Mouse (Mus musculus) erythroid progenitor cell, adult 5-6 weeks (primary cell): ENCODE data around the gene Cnpy2. TPM values are rescaled to one million over a fixed set of nuclear protein-coding genes. Genes with fewer than 3 reads are reported as not detected.
A peak's percentile ranks its signal among the peaks of the same experiment; 100 is the strongest.

Experiments used
- ATAC-seq: replicated peaks from 2 replicates; pipeline ENCODE4 v1.8.0; 2016; ENCODE audit warnings: moderate number of reproducible peaks, mild to moderate bottlenecking, moderate TSS enrichment, inconsistent platforms; ENCODE audit not compliant: poor library complexity, low FRiP score, severe bottlenecking
- total RNA-seq, 2 experiments: library from RNA; stranded (forward) in 1 of 2; stranded (reverse) in 1 of 2; fragments of 150-400 nt in 1 of 2; fragments of 186-747, 209-891 nt in 1 of 2; gene quantifications; 2 replicates each; pipeline versions ENCODE4 v1.2.3 to v1.2.4; 2015 to 2017; ENCODE audit warnings: low replicate concordance in 2 of 2

Gene Cnpy2
- total RNA-seq, 2 experiments from 2014 or later, result 38.9 to 44.4 TPM

GRCm38 (mm10) chr10:128361836-128362235 lies 39.6 kb downstream of the Cnpy2 start:
- no peak for ATAC-seq

DNA sequence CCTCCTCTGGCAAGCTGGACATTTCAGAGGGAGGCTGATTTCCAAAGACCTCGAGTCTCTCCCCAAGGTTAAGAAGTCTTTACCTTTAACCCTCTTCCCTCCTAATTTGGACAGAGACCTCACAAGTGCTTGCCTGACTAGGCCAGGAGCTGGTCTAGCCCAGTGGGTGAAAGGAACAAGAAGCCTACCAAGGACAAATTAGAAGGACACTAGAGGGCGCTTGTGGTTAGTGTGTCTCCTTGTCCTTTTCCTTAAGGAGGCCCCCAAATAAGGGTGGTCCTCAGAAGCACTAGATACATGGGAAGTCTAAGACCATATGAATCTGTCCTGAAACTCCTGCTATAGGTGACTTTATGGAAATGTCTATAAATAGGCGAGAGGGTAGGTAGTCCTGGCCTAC lies 40.3 kb downstream of the Cnpy2 start:
- ATAC-seq, result no peak

GRCm38 (mm10) chr10:128367899-128368401 lies 45.7 kb downstream of the Cnpy2 start:
- peak; percentile 30; the same call in 1 of the 2 replicates for ATAC-seq

DNA sequence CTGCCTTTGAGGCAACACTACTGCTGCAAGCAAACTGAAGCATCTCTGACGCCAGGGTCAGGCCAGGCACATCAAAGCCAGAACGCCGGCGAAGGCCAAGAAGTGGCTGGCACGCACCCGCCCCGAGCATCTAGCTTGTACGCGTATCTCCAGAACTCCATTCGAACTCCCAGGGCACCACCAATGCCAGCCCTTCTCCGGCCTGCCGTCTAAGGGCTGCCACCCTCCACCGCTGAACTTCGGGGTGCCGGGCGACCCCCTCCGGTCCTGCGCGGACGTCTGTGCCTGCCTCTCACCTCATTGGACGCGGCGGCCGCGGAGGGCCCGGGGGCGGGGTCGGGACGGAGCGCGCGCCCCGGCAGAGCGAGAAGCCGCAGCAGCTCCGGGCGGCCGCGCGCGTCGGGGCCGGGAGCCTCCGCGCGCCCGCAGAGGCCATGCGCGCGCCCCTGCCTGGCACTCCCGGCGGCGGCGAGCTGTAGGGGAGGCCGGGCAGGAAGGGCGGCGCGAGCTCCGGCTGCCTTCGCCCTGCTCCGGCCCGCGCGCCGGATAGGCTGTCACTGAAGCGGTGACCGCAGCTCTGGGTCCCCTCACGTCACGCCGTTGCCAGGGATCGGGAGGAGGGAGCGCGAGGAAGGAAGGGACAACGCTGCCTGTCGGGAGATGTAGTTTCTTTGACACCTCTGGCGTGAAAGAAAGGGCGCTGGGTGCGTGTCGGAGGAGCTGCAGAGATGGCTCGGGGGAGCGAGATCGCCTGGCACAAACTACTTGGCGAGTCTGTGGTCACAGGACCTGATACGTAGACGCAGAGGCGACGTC lies 46.4 kb downstream of the Cnpy2 start, which contains the start of gene Coq10a:
TSS of gene Coq10a (minus strand) at position 596 of the 816 bp plus-strand sequence.
- ATAC-seq, result peak; percentile 91

DNA sequence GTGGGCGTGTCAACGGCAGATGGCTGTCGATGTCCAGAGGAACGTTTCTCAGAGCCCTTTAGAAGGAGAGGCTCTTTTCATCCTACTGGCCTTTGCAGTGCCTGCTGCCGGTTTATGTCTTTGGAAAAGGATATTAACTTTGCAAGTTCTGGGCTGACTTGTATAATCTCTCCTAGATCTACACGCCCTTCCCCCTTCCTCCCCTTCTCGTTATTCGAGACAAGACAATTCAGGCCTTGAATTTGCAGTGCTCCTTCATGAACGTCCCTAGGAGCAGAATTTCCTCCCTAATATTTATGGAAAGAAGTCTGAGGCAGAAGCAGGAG lies 46.9 kb downstream of the Cnpy2 start:
- ATAC-seq, result no peak

DNA sequence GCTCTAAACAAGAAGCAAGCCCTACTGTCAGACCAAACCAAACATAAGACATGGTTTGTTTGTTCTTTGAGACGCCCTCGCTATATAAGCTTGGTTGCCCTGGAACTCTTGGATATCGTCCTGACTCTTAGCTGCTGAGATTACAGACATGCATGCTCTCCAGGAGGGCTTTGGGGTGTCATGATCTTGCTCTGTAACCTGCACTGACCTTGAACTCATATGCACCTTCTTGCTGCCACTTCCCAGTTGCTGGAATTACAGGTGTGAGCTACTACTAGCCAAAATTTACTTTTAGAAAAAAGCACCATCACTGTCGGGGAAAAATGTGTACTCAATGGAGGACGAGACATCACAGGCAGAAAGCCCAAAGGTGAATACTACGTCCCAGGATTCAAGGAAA lies 47.3 kb downstream of the Cnpy2 start:
- ATAC-seq, result no peak

- ATAC-seq, result no peak
Measured at GRCm38 (mm10) chr10:128370021-128370420, 47.8 kb downstream of the Cnpy2 start.

GRCm38 (mm10) chr10:128370601-128371000 lies 48.3 kb downstream of the Cnpy2 start:
- no peak for ATAC-seq

- no peak for ATAC-seq
Measured at GRCm38 (mm10) chr10:128372142-128372541, 49.9 kb downstream of the Cnpy2 start.

DNA sequence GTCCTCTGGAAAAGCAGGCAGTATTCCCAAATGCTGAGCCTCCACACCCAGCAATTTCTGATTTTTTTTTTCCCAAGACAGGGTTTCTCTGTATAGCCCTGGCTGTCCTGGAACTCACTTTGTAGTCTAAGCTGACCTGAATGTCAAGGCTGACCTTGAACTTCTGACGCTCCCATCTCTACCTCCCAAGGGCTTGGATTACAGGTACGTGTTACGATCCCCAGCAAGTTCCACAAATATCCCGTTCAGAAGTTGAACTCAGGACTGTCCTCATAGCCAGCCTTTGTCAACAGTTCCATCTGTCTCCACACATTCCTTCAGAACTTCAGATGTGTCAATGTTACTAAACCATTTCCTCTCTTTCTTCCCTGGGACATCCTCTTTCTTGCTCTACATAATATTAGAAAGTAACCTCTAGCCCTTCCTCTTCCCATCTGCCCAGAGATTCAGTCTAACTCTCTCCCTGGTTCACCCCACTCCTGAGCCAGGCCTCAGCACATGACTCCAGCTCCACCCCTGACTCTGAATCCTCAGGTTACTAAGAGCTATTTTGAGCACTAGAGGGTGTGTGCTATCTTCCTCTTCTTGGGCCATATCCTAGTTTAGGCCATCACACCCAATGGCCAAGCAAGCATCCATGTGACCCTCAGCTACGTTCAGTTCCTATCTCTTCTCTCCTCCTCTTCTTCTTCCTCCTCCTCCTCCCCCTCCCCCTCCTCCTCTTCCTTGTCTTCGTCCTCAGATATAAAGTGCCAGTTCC lies 50.9 kb downstream of the Cnpy2 start:
- ATAC-seq, result no peak

DNA sequence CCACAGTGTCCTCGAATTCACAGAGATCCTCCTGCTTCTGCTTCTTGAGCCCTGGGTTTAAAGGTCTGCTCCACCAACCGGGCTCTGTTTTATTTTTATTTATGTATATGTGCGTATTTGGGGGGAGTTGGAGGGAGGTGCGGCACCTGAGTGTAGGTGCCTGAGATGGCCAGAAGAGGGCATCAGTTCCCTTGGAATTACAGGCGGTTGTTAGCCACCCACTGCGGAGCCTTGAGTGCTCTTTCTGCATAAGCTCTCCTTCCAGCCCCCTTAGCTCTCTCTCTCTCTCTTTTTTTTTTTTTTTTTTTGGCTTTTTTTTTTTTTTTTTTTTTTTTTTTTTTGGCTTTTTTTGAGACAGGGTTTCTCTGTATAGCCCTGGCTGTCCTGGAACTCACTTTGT lies 52.1 kb downstream of the Cnpy2 start:
- no peak for ATAC-seq

DNA sequence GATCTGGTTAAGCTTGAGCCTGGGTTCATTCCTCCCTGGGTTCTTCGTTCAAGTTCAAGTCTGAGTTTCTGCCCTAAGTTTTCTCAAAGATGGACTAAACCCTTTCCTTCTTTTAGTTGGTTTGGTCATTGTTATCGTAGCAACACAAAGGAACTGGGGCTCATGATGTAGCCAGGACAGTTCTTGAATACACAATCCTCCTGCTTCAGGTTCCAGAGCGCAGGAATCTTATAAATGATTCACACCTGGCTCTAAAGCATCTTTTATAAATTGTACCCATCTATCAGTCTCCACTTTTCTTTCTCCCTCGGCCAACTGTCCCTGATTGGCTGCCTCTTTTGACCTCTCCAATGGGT lies 53.8 kb downstream of the Cnpy2 start:
- ATAC-seq, result no peak

DNA sequence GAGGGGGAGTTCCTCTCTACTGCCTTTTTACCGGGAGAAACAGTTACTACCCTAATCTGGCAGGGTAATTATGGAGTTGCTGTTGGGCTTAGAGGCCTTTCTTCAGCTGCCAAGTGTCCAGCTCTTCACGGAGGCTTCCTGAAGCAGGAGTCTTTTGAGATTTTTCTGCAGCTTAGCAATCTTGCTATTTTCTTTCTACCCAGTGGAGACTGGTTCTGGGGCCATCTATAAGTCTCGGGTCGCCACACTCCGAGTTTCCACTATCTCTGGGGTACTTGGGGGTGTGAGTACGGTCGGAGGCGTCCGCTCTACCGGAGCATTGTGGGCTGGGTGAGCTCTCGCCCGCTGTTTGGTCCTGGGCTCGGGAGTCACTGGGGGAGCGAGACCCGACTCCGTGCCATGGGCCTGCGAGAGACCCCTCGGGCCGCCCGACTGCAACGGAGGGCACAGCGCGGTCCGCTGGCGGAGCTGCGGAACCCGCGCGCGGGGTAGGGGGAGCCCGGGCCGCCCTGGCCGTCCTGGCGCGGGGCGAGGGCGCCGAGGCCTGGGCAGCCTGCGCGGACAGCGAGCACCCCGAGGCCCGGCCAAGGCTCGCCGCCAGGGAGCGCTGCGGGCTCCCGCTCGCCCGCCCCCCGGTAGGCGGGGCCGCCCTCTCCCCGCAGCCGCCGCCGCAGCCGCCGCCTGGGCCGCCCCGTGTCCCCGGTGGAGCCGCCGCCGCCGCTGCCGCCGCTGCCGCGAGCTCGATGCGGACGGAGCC lies 54.4 kb downstream of the Cnpy2 start, which contains the start of gene Ankrd52:
TSS of gene Ankrd52 (plus strand) at position 661 of the 757 bp plus-strand sequence.
- ATAC-seq, result peak; percentile 88

Other genes with a start within 250 kb of the Cnpy2 start
- 755 and 881 TPM in 2 replicates for gene Atp5b, start 239.2 kb upstream of the Cnpy2 start, total RNA-seq (2015; ENCODE audit: low replicate concordance)
- gene Atp5b, start 239.2 kb upstream of the Cnpy2 start, total RNA-seq (2017; ENCODE audit: low replicate concordance), result 598 and 1,019 TPM in 2 replicates
- 89.4 and 109 TPM in 2 replicates for gene Baz2a, start 230.9 kb upstream of the Cnpy2 start, total RNA-seq (2015; ENCODE audit: low replicate concordance)
- gene Baz2a, start 230.9 kb upstream of the Cnpy2 start, total RNA-seq (2017; ENCODE audit: low replicate concordance), result 87.9 and 88.6 TPM in 2 replicates
- 1.8 and 5.4 TPM in 2 replicates for gene Rbms2, start 142.2 kb upstream of the Cnpy2 start, total RNA-seq (2015; ENCODE audit: low replicate concordance)
- 7.0 and 7.1 TPM in 2 replicates for gene Rbms2, start 142.2 kb upstream of the Cnpy2 start, total RNA-seq (2017; ENCODE audit: low replicate concordance)
- 12.6 TPM in 1 of 2 replicates, not detected in the other for gene Gls2, start 128.0 kb upstream of the Cnpy2 start, total RNA-seq (2015; ENCODE audit: low replicate concordance)
- not detected in 2 replicates for gene Gls2, start 128.0 kb upstream of the Cnpy2 start, total RNA-seq (2017; ENCODE audit: low replicate concordance)
- 2.1 and 3.6 TPM in 2 replicates for gene Spryd4, start 110.7 kb upstream of the Cnpy2 start, total RNA-seq (2015; ENCODE audit: low replicate concordance)
- 1.2 and 3.1 TPM in 2 replicates for gene Spryd4, start 110.7 kb upstream of the Cnpy2 start, total RNA-seq (2017; ENCODE audit: low replicate concordance)
- not detected in 2 replicates for gene Mip, start 96.6 kb upstream of the Cnpy2 start, total RNA-seq (2015; ENCODE audit: low replicate concordance)
- not detected in 2 replicates for gene Mip, start 96.6 kb upstream of the Cnpy2 start, total RNA-seq (2017; ENCODE audit: low replicate concordance)
- gene Timeless, start 90.4 kb upstream of the Cnpy2 start, total RNA-seq (2015; ENCODE audit: low replicate concordance), result 32.1 and 41.1 TPM in 2 replicates
- gene Timeless, start 90.4 kb upstream of the Cnpy2 start, total RNA-seq (2017; ENCODE audit: low replicate concordance), result 43.4 and 53.9 TPM in 2 replicates
- 2.9 and 4.7 TPM in 2 replicates for gene Apon, start 68.4 kb upstream of the Cnpy2 start, total RNA-seq (2015; ENCODE audit: low replicate concordance)
- gene Apon, start 68.4 kb upstream of the Cnpy2 start, total RNA-seq (2017; ENCODE audit: low replicate concordance), result 1.7 TPM in 1 of 2 replicates, not detected in the other
- gene Apof, start 53.8 kb upstream of the Cnpy2 start, total RNA-seq (2015; ENCODE audit: low replicate concordance), result not detected in 2 replicates
- not detected in 2 replicates for gene Apof, start 53.8 kb upstream of the Cnpy2 start, total RNA-seq (2017; ENCODE audit: low replicate concordance)
- gene Stat2, start 51.9 kb upstream of the Cnpy2 start, total RNA-seq (2015; ENCODE audit: low replicate concordance), result 35.6 and 37.5 TPM in 2 replicates
- 30.0 and 40.0 TPM in 2 replicates for gene Stat2, start 51.9 kb upstream of the Cnpy2 start, total RNA-seq (2017; ENCODE audit: low replicate concordance)
- not detected in 2 replicates for gene Il23a, start 23.7 kb upstream of the Cnpy2 start, total RNA-seq (2015; ENCODE audit: low replicate concordance)
- gene Il23a, start 23.7 kb upstream of the Cnpy2 start, total RNA-seq (2017; ENCODE audit: low replicate concordance), result 0.39 TPM in 1 of 2 replicates, not detected in the other
- 34.8 and 42.9 TPM in 2 replicates for gene Pan2, start 19.1 kb upstream of the Cnpy2 start, total RNA-seq (2015; ENCODE audit: low replicate concordance)
- 27.0 and 27.5 TPM in 2 replicates for gene Pan2, start 19.1 kb upstream of the Cnpy2 start, total RNA-seq (2017; ENCODE audit: low replicate concordance)
- 92.3 and 106 TPM in 2 replicates for gene Cs, start 15.3 kb downstream of the Cnpy2 start, total RNA-seq (2015; ENCODE audit: low replicate concordance)
- gene Cs, start 15.3 kb downstream of the Cnpy2 start, total RNA-seq (2017; ENCODE audit: low replicate concordance), result 58.9 and 60.6 TPM in 2 replicates
- 1.1 and 14.3 TPM in 2 replicates for gene Coq10a, start 46.5 kb downstream of the Cnpy2 start, total RNA-seq (2015; ENCODE audit: low replicate concordance)
- gene Coq10a, start 46.5 kb downstream of the Cnpy2 start, total RNA-seq (2017; ENCODE audit: low replicate concordance), result 2.3 and 3.3 TPM in 2 replicates
- gene Ankrd52, start 54.7 kb downstream of the Cnpy2 start, total RNA-seq (2015; ENCODE audit: low replicate concordance), result 11.9 and 20.5 TPM in 2 replicates
- 4.4 and 10.2 TPM in 2 replicates for gene Ankrd52, start 54.7 kb downstream of the Cnpy2 start, total RNA-seq (2017; ENCODE audit: low replicate concordance)
- not detected in 2 replicates for gene Slc39a5, start 78.8 kb downstream of the Cnpy2 start, total RNA-seq (2015; ENCODE audit: low replicate concordance)
- gene Slc39a5, start 78.8 kb downstream of the Cnpy2 start, total RNA-seq (2017; ENCODE audit: low replicate concordance), result not detected in 2 replicates
- 28.5 TPM in 2 replicates for gene Nabp2, start 89.0 kb downstream of the Cnpy2 start, total RNA-seq (2015; ENCODE audit: low replicate concordance)
- gene Nabp2, start 89.0 kb downstream of the Cnpy2 start, total RNA-seq (2017; ENCODE audit: low replicate concordance), result 13.1 and 15.5 TPM in 2 replicates
- gene Rnf41, start 89.2 kb downstream of the Cnpy2 start, total RNA-seq (2015; ENCODE audit: low replicate concordance), result 3.4 and 11.5 TPM in 2 replicates
- gene Rnf41, start 89.2 kb downstream of the Cnpy2 start, total RNA-seq (2017; ENCODE audit: low replicate concordance), result 4.0 and 4.4 TPM in 2 replicates
- 70.4 and 112 TPM in 2 replicates for gene Smarcc2, start 136.8 kb downstream of the Cnpy2 start, total RNA-seq (2015; ENCODE audit: low replicate concordance)
- gene Smarcc2, start 136.8 kb downstream of the Cnpy2 start, total RNA-seq (2017; ENCODE audit: low replicate concordance), result 101 and 117 TPM in 2 replicates
- gene Myl6, start 171.7 kb downstream of the Cnpy2 start, total RNA-seq (2015; ENCODE audit: low replicate concordance), result 353 and 444 TPM in 2 replicates
- gene Myl6, start 171.7 kb downstream of the Cnpy2 start, total RNA-seq (2017; ENCODE audit: low replicate concordance), result 506 and 519 TPM in 2 replicates
- gene Myl6b, start 176.2 kb downstream of the Cnpy2 start, total RNA-seq (2015; ENCODE audit: low replicate concordance), result 4.0 TPM in 1 of 2 replicates, not detected in the other
- gene Myl6b, start 176.2 kb downstream of the Cnpy2 start, total RNA-seq (2017; ENCODE audit: low replicate concordance), result 0.51 TPM in 1 of 2 replicates, not detected in the other
- 23.4 and 27.2 TPM in 2 replicates for gene Esyt1, start 203.4 kb downstream of the Cnpy2 start, total RNA-seq (2015; ENCODE audit: low replicate concordance)
- 29.7 and 30.8 TPM in 2 replicates for gene Esyt1, start 203.4 kb downstream of the Cnpy2 start, total RNA-seq (2017; ENCODE audit: low replicate concordance)
- 0.72 and 2.9 TPM in 2 replicates for gene Zc3h10, start 225.3 kb downstream of the Cnpy2 start, total RNA-seq (2015; ENCODE audit: low replicate concordance)
- 5.9 and 6.4 TPM in 2 replicates for gene Zc3h10, start 225.3 kb downstream of the Cnpy2 start, total RNA-seq (2017; ENCODE audit: low replicate concordance)
- gene Rpl41, start 226.8 kb downstream of the Cnpy2 start, total RNA-seq (2015; ENCODE audit: low replicate concordance), result 1,611 and 1,688 TPM in 2 replicates
- 704 and 1,169 TPM in 2 replicates for gene Rpl41, start 226.8 kb downstream of the Cnpy2 start, total RNA-seq (2017; ENCODE audit: low replicate concordance)
- 122 and 141 TPM in 2 replicates for gene Pa2g4, start 243.5 kb downstream of the Cnpy2 start, total RNA-seq (2015; ENCODE audit: low replicate concordance)
- gene Pa2g4, start 243.5 kb downstream of the Cnpy2 start, total RNA-seq (2017; ENCODE audit: low replicate concordance), result 87.7 and 97.9 TPM in 2 replicates